Mouse (Mus musculus) stomach, embryonic 16.5 days (tissue): ENCODE measurements around the gene Gcdh. TPM values are rescaled to one million over a fixed set of nuclear protein-coding genes. Genes with fewer than 3 reads are reported as not detected.
A peak's percentile ranks its signal among the peaks of the same experiment; 100 is the strongest.
"Not testable (repeated sequence)": the region's sequence is repeated elsewhere in the genome, so short reads cannot be mapped to it uniquely, and the experiment has no call there.

Experiments
- ATAC-seq: fragments of 200-750 bp; cut with Nextera tagmentation; 2 replicates; pipeline ENCODE4 v1.8.0; 2017; ENCODE audit warnings: moderate number of reproducible peaks, moderate TSS enrichment; ENCODE audit not compliant: insufficient read depth, low FRiP score
- H3K27ac ChIP-seq: fragments of 300-500 bp; sonication (generic); 2 replicates; pipeline ENCODE4 v1.5.1; 2014; ENCODE audit warnings: low read length
- H3K27me3 ChIP-seq: fragments of 300-500 bp; sonication (generic); 2 replicates; pipeline ENCODE4 v1.6.1; 2014; ENCODE audit warnings: low read length, control low read depth, mixed read lengths; ENCODE audit not compliant: control insufficient read depth, insufficient read depth
- H3K36me3 ChIP-seq: fragments of 300-500 bp; sonication (generic); 2 replicates; pipeline ENCODE4 v1.6.1; 2014; ENCODE audit warnings: low read length; ENCODE audit not compliant: control insufficient read depth, insufficient read depth
- H3K4me1 ChIP-seq: fragments of 300-500 bp; sonication (generic); 2 replicates; pipeline ENCODE4 v1.6.1; 2014; ENCODE audit warnings: low read length, control low read depth, mixed read lengths; ENCODE audit not compliant: control insufficient read depth, insufficient read depth
- H3K4me2 ChIP-seq: fragments of 300-500 bp; sonication (generic); 2 replicates; pipeline ENCODE4 v1.6.1; 2014; ENCODE audit warnings: low read depth, low read length, mixed read lengths
- H3K4me3 ChIP-seq: fragments of 300-500 bp; sonication (generic); replicated peaks from 2 replicates; pipeline ENCODE4 v1.5.1; 2014; ENCODE audit warnings: mild to moderate bottlenecking, low read length
- H3K9ac ChIP-seq: fragments of 300-500 bp; sonication (generic); 2 replicates; pipeline ENCODE4 v1.6.1; 2014; ENCODE audit warnings: low read length
- H3K9me3 ChIP-seq: fragments of 300-500 bp; sonication (generic); replicated peaks from 2 replicates; pipeline ENCODE4 v1.6.1; 2016; ENCODE audit warnings: low read length, control low read depth; ENCODE audit not compliant: control insufficient read depth
- WGBS: fragments of 180-500 bp; shearing (Covaris S2); extraction: QIAGEN DNeasy Blood & Tissue Kit; methylation state at CpG from one replicate; pipeline ENCODE4 v1.1.7; 2014; 5-methylcytosine and 5-hydroxymethylcytosine counted together
- polyA plus RNA-seq: library from polyadenylated mRNA; unstranded; fragments of >200 nt; fragmentation: Nextera tagmentation; extraction: Ambion mirVana; gene quantifications from 2 replicates; pipeline ENCODE4 v1.2.1, GENCODE M21; 2015

Gene Gcdh
- polyA plus RNA-seq, 1 experiment from 2014 or later, result 41.1 TPM

DNA sequence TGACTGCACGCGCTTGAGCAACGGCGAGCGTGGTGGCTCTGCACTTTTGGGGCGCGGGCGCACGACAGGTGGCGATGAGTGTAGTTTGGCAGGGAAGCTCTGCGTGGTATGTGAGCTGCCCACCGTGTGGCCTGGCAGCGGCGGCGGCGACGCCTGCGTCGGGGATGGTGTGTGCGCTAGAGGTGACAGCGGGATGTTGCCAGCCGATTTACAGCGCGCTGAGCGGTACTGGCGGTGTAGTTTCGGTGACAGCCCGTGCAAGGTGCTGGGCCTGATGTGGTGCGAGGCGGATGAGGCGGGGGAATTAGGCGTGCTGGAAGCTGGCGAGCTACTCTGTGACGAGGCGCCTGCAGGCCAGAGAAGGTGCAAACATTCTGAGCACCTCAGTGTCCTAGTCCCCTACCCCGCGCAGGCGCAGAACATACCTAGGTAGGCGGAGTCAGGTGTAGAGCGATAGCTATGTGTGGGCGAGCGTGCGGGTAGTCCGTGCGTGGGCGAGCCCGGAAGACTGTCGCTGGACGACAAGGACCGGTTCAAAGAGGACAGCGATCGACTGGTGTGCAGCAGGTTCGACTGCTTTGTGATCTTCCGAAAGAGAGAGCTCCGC is 19.3 kb upstream of the Gcdh start:
- Histone ChIP-seq H3K4me2 (peak overlapping the region; percentile 79), H3K27ac (peak overlapping the region; percentile 14; the same call in 1 of the 2 replicates), H3K9ac (peak overlapping the region; percentile 66), H3K27me3 (peaks cover 21% of the 10 kb centered on the region), H3K36me3 (no peaks in the 10 kb centered on the region; the same call in 1 of the 2 replicates), H3K4me1 (peaks cover 11% of the 10 kb centered on the region), H3K4me3 (peak overlapping the region; percentile 53), H3K9me3 (0 out of 2 replicates have a peak, but pooled peaks cover 6% of the 10 kb centered on the region)
- WGBS, result 1% methylated on average over 55 of the region's 55 CpGs
- ATAC-seq, result peak; percentile 70

DNA sequence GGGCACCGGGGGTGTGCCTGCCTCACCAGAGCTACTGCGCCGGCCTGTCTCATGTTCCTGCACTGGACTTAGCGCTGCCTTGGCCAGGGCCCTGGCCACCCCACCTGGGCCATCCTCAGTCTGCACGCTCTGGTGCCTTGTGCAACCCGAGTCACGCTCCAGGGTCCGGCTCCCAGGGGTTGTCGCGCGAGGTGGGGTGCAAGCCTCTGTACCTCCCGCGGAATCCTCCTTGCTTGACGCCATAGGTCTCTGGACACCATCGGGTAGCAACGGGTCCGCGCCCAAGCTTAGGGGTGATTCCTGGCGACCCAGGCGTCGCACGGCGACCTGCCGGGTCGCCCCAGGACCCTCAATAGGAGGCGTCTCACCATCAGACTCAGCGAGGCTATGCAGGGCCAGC is 18.7 kb upstream of the Gcdh start:
- Histone ChIP-seq H3K4me2 (peak overlapping the region; percentile 79), H3K9ac (peak overlapping the region; percentile 0; the same call in 1 of the 2 replicates), H3K9me3 (0 out of 2 replicates have a peak, but pooled peaks cover 6% of the 10 kb centered on the region), H3K27me3 (peaks cover 21% of the 10 kb centered on the region), H3K27ac (no peak overlapping the region), H3K4me3 (peak overlapping the region; percentile 53; the same call in 1 of the 2 replicates), H3K4me1 (peaks cover 11% of the 10 kb centered on the region), H3K36me3 (no peaks in the 10 kb centered on the region; the same call in 1 of the 2 replicates)
- WGBS, result 27% methylated on average over 27 of the region's 27 CpGs
- no peak for ATAC-seq

DNA sequence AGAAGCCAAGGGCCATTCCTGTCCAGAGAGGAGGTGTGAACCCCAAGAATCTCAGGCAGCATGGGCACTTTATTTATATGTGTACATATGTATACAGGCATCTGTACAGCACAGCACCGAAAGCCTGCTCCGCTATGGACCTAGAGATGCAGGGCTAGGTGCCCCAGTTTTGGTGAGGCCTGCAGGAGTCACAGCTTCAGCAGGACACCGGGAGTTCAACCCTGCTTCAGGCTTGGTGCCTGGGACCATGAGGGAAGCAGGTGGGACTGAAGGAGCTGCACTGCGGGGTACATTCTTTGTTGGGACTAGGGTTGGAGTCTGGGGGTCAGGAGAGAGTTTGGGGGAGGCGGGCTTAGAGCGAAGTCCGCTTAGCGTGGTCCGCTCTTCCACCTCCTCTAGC is 18.1 kb upstream of the Gcdh start:
- Histone ChIP-seq H3K27ac (no peak overlapping the region), H3K36me3 (no peaks in the 10 kb centered on the region; the same call in 1 of the 2 replicates), H3K27me3 (peaks cover 21% of the 10 kb centered on the region), H3K4me2 (no peak overlapping the region), H3K4me3 (no peak overlapping the region), H3K9ac (no peak overlapping the region), H3K4me1 (peaks cover 11% of the 10 kb centered on the region), H3K9me3 (0 out of 2 replicates have a peak, but pooled peaks cover 6% of the 10 kb centered on the region)
- no peak for ATAC-seq
- WGBS, result 82% methylated on average over 9 of the region's 9 CpGs

DNA sequence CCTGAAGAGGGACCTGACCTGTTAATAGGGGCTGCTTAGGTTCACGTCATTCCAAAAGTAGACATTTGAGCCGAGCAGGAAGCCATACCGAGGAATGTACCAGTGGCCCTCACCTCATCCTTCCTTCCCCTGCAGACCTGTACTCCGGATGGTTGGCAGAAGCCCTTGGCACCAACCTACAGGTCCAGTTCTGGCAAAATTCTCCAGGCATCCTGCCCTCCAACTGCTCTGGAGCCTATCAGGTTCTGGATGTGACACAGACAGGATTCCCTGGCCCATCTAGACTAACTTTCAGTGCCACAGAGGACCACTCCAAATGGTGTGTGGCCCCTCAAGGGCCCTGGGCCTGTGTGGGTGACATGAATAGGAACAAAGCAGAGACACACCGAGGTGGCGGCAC is 16.8 kb upstream of the Gcdh start:
- Histone ChIP-seq H3K27me3 (peaks cover 21% of the 10 kb centered on the region), H3K4me2 (no peak overlapping the region), H3K36me3 (no peaks in the 10 kb centered on the region), H3K4me3 (no peak overlapping the region), H3K27ac (no peak overlapping the region), H3K4me1 (peaks cover 11% of the 10 kb centered on the region), H3K9ac (no peak overlapping the region), H3K9me3 (0 out of 2 replicates have a peak, but pooled peaks cover 4% of the 10 kb centered on the region)
- ATAC-seq, result no peak
- 89% methylated on average over 6 of the region's 6 CpGs for WGBS

DNA sequence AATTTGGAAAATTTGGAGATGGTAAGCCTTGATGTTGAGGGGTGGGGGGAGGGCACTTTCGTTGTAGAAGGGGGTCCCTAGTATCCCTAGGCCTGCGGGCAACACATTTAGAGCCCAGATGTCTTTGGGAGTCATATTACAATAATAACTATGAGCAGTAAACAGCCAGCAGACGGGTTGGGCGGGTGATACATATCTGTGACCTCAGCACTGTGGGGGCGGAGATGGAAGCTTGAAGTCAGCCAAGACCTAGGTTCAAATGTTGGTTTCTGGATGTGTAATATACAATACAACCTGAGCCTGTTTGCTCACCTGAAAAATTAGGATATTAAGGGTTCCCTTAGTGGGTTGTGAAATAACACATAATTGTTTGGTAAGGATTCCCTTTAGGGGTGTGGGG is 16.2 kb upstream of the Gcdh start:
- no peaks in the 10 kb centered on the region for H3K9me3 ChIP-seq
- no peaks in the 10 kb centered on the region for H3K36me3 ChIP-seq
- H3K4me2 ChIP-seq, result no peak overlapping the region
- H3K4me1 ChIP-seq, result peaks cover 11% of the 10 kb centered on the region
- peaks cover 21% of the 10 kb centered on the region for H3K27me3 ChIP-seq
- H3K9ac ChIP-seq, result no peak overlapping the region
- H3K27ac ChIP-seq, result no peak overlapping the region
- no peak for ATAC-seq
- H3K4me3 ChIP-seq, result no peak overlapping the region
- 73% methylated on average over 5 of the region's 5 CpGs for WGBS

DNA sequence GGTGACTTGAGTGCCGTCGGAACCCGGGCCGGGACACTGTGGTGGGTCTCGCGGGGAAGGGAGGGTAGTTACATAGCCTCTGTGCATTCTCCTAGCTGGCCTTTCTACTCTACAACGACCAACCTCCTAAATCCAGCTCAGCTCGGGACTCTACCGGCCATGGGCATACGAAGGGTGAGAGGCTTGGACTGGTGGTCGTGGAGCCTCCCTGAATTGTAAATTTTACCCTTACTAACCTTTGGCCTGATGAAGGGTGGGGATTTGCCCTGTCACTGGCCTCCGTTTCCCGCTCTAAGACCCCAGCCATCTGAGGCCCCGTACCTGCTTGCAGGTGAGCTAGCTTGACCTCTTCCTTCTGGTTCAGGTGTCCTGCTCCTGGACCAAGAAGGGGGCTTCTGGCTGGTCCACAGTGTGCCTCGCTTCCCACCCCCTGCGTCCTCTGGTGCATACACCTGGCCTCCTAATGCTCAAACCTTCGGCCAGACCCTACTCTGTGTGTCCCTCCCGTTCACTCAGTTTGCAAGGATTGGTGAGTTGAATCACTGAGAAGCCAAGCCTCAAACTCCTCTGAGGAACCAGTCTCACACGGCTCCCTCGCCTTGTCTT is 15.5 kb upstream of the Gcdh start:
- peak overlapping the region; percentile 65 for H3K4me3 ChIP-seq
- H3K36me3 ChIP-seq, result no peaks in the 10 kb centered on the region
- peaks cover 21% of the 10 kb centered on the region for H3K27me3 ChIP-seq
- peak overlapping the region; percentile 79 for H3K9ac ChIP-seq
- H3K27ac ChIP-seq, result no peak overlapping the region
- peak overlapping the region; percentile 96 for H3K4me2 ChIP-seq
- 46% methylated on average over 20 of the region's 20 CpGs for WGBS
- 0 out of 2 replicates have a peak, but pooled peaks have one; percentile 6 for ATAC-seq
- peaks cover 11% of the 10 kb centered on the region for H3K4me1 ChIP-seq
- no peaks in the 10 kb centered on the region for H3K9me3 ChIP-seq

DNA sequence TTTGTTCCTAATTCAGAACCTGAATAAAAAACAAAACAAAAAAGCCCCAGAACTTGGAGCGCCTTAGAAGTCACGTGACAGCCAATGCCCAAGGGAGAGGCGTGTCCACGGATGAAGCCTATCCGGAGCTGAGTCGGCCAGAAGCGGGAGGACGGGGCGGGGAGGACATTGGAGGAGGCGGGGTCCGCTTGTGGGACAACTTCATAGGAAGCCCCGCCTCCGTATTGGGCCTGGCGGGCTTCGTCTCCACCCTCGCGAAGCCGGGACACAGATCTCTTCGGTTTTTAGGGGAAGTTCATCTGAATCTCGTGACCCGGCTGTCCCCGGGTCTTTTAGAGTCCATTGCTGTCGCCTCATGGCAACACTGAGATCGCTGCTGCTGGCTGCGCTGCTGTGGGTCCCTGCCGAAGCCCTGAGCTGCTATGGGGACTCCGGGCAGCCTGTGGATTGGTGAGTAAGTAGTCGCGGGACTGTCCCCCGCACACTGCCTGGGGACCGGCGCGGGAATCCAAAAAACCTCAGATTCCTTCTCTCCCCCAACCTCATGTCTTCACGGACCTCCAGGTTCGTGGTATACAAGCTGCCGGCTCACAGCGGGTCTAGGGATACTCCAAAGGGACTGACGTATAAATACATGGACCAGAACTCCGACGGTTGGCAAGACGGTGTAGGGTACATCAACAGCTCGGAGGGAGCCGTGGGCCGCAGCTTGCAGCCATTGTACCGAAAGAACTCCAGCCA is 14.9 kb upstream of the Gcdh start, which contains the start of gene Dnase2a:
Gene Dnase2a, plus strand, starts transcription at position 140 of the 741 bp plus-strand sequence.
- H3K9ac ChIP-seq, result peak within 1 kb of the TSS; percentile 79
- WGBS, result under 1% methylated on average over 45 of the region's 45 CpGs
- H3K9me3 ChIP-seq, result no peaks in the 10 kb centered on the region
- H3K4me3 ChIP-seq, result peak within 1 kb of the TSS; percentile 65
- H3K27ac ChIP-seq, result no peak within 1 kb of the TSS
- H3K4me2 ChIP-seq, result peak within 1 kb of the TSS; percentile 96
- peak; percentile 95 for ATAC-seq
- peaks cover 11% of the 10 kb centered on the region for H3K4me1 ChIP-seq
- H3K27me3 ChIP-seq, result peaks cover 21% of the 10 kb centered on the region
- H3K36me3 ChIP-seq, result no peaks in the 10 kb centered on the region

DNA sequence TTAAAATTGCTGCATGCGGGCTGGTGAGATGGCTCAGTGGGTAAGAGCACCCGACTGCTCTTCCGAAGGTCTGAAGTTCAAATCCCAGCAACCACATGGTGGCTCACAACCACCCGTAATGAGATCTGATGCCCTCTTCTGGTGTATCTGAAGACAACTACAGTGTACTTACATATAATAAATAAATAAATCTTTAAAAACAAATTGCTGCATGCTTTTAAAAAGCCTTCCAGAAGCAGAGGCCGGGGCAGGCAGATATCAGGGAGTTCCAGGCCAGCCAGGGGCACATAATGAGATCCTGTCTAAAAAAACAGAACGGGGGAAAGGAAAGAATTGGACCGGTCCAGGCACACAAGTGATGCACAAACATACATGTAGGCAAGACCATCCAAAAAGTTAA is 14.3 kb upstream of the Gcdh start:
- Histone ChIP-seq H3K4me3 (peak overlapping the region; percentile 65), H3K4me1 (peaks cover 16% of the 10 kb centered on the region), H3K4me2 (peak overlapping the region; percentile 96), H3K27me3 (peaks cover 18% of the 10 kb centered on the region), H3K9ac (peak overlapping the region; percentile 51)
- H3K9me3 ChIP-seq, H3K36me3 ChIP-seq, H3K27ac ChIP-seq, ATAC-seq: not testable (repeated sequence)
- 24% methylated on average over 6 of the region's 7 CpGs for WGBS

DNA sequence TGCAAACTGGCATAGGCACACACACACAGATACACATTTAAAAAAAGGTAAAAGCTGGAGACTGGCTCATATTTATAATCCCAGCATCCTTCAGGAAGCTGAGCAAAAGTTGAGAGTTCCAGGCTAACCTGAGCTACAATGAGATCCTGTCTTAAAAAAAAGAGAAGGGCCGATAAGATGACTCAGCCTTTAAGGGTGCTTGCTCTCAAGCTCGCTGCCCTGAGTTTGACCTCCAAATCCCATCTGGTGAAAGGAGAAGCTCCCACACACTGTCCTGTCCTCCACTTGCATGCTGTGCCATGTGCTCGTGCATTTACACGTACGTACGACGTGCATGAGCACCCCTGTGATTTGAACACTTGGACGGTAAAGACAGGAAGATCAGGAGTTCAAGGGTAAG is 13.8 kb upstream of the Gcdh start:
- Histone ChIP-seq H3K4me1 (peaks cover 13% of the 10 kb centered on the region), H3K27me3 (peaks cover 15% of the 10 kb centered on the region), H3K36me3 (no peaks in the 10 kb centered on the region), H3K9ac (no peak overlapping the region), H3K4me3 (no peak overlapping the region), H3K9me3 (no peaks in the 10 kb centered on the region), H3K4me2 (no peak overlapping the region), H3K27ac (no peak overlapping the region)
- WGBS, result 71% methylated on average over 8 of the region's 8 CpGs
- no peak for ATAC-seq
